ENCODE assay signal across 22 mouse cellular contexts in the genomic region with DNA sequence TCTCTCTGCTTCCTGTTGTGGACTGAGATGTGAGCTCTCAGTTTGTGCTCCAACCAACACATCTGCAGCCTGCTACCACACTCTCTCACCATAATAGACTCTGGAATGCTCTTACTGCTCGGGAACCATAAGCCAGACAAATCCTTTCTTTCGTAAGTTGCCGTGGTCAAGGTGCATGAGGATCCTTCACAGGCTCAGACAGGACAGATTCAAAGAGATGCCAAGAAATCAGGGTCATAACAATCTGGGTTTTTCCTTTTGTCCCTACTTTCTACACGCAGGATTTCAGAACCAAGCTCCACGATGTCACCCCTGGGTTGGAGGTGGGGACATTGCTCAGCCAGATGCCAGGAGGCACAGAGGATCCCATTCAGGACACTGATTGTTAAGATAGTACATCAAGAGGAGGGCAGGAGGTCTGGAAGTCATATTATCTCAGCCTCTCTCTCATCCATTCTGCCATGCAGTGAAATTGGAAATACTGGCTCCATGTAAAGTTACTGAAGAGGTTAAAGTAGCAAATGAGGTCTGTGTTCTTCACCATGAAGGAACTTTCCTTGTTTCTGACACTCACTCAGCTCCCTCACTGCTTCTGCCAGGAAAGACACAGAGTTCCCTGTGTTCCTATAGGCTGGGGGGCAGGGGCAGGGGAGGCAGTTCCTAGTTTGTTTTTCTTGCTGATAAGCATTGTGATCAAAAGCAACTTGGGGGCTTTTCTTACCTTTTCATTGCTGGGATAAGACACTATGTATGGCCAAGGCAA. TPM values are rescaled to one million over a fixed set of nuclear protein-coding genes. Genes with fewer than 3 reads are reported as not detected.
DNase-seq lines count a peak whose midpoint lies in the region; ATAC-seq and TF ChIP-seq lines count a peak whose summit lies in the region.
"Had no signal": no experiment of that assay in that cellular context is flagged by ENCODE, and none has a peak within 500 bp of the region (broad histone marks: within the 10 kb centered on the region; RNA-seq: fewer than 3 reads in every experiment).

No protein-coding gene starts in this region.

- H3K9ac ChIP-seq in lung, postnatal 0 days (replicated peaks; ENCODE audit: low read depth), result no peak overlapping the region
- no peak overlapping the region for H3K9ac ChIP-seq in midbrain, embryonic 16.5 days (ENCODE audit: low read depth, low read length)
- no peak overlapping the region for H3K9ac ChIP-seq in kidney, embryonic 14.5 days (ENCODE audit: low read depth, low read length)
- H3K9ac ChIP-seq: embryonic facial prominence, embryonic 12.5 days; forebrain, embryonic 12.5 days had no signal

- no peak overlapping the region for H3K4me2 ChIP-seq in lung, postnatal 0 days (replicated peaks; ENCODE audit: low read depth, low read length)
- H3K4me2 ChIP-seq in midbrain, embryonic 16.5 days (ENCODE audit: low read length), result no peak overlapping the region
- no peak overlapping the region for H3K4me2 ChIP-seq in kidney, embryonic 14.5 days (replicated peaks; ENCODE audit: low read depth, low read length)
- H3K4me2 ChIP-seq: embryonic facial prominence, embryonic 12.5 days; forebrain, embryonic 12.5 days had no signal

- no peaks in the 10 kb centered on the region for H3K9me3 ChIP-seq in lung, postnatal 0 days (ENCODE audit: low read length)
- H3K9me3 ChIP-seq in midbrain, embryonic 16.5 days (replicated peaks; ENCODE audit: control insufficient read depth, low read length, poor library complexity, severe bottlenecking), result no peaks in the 10 kb centered on the region
- H3K9me3 ChIP-seq in kidney, embryonic 14.5 days (ENCODE audit: control insufficient read depth, low read length), result no peaks in the 10 kb centered on the region
- H3K9me3 ChIP-seq: embryonic facial prominence, embryonic 10.5 days; embryonic facial prominence, embryonic 12.5 days; forebrain, embryonic 10.5 days; forebrain, embryonic 12.5 days had no signal

- no peaks in the 10 kb centered on the region for H3K36me3 ChIP-seq in lung, postnatal 0 days (ENCODE audit: insufficient read depth, low read length)
- H3K36me3 ChIP-seq in midbrain, embryonic 16.5 days (ENCODE audit: control insufficient read depth, insufficient read depth, low read length), result no peaks in the 10 kb centered on the region
- no peaks in the 10 kb centered on the region for H3K36me3 ChIP-seq in kidney, embryonic 14.5 days (ENCODE audit: control insufficient read depth, insufficient read depth, low read length)
- H3K36me3 ChIP-seq: embryonic facial prominence, embryonic 10.5 days; embryonic facial prominence, embryonic 12.5 days; forebrain, embryonic 10.5 days; forebrain, embryonic 12.5 days had no signal

- DNase-seq in lung, postnatal 0 days (ENCODE audit: low spot score), result peak; percentile 67
- no peak for DNase-seq in lung, adult 2 months
- DNase-seq in fat pad, adult 2 months (ENCODE audit: extremely low read depth, low read depth, low spot score), result peak; percentile 80
- DNase-seq: adrenal gland, adult 2 months; adrenal gland, postnatal 10 days; adrenal gland, postnatal 25 days; cerebellum, adult 11-12 months; cerebellum, adult 2 months; cerebellum, adult 9-10 months; cerebellum, postnatal 10 days; cerebellum, postnatal 25 days had no signal

- no peak for ATAC-seq in lung, postnatal 0 days
- ATAC-seq in midbrain, embryonic 16.5 days, result no peak
- ATAC-seq in kidney, embryonic 14.5 days (ENCODE audit: low FRiP score, low TSS enrichment), result no peak
- ATAC-seq: forebrain, embryonic 14.5 days; forebrain, embryonic 16.5 days had no signal

- no peaks in the 10 kb centered on the region for H3K27me3 ChIP-seq in lung, postnatal 0 days (replicated peaks; ENCODE audit: insufficient read depth, low read length)
- H3K27me3 ChIP-seq in midbrain, embryonic 16.5 days (ENCODE audit: control insufficient read depth, insufficient read depth, low read depth, low read length), result no peaks in the 10 kb centered on the region
- no peaks in the 10 kb centered on the region for H3K27me3 ChIP-seq in kidney, embryonic 14.5 days (ENCODE audit: control insufficient read depth, insufficient read depth, low read length)
- H3K27me3 ChIP-seq: embryonic facial prominence, embryonic 12.5 days had no signal

- H3K4me1 ChIP-seq in lung, postnatal 0 days (ENCODE audit: insufficient read depth, low read depth, low read length), result no peaks in the 10 kb centered on the region
- no peaks in the 10 kb centered on the region for H3K4me1 ChIP-seq in lung, adult 2 months (ENCODE audit: control insufficient read depth, insufficient read depth, low read length)
- H3K4me1 ChIP-seq in midbrain, embryonic 16.5 days (ENCODE audit: control insufficient read depth, insufficient read depth, low read length), result no peaks in the 10 kb centered on the region
- H3K4me1 ChIP-seq in kidney, embryonic 14.5 days (ENCODE audit: control insufficient read depth, insufficient read depth, low read length), result peaks cover 2% of the 10 kb centered on the region; the same call in 1 of the 2 replicates
- H3K4me1 ChIP-seq: embryonic facial prominence, embryonic 12.5 days had no signal

- TF ChIP-seq CTCF in lung, postnatal 0 days (IDR thresholded peaks at IDR 0.05), result no peak
- no peak for TF ChIP-seq CTCF in lung, adult 2 months (IDR thresholded peaks at IDR 0.05; ENCODE audit: insufficient read depth, low read length)

- 63% methylated on average over 5 of the region's 5 CpGs for WGBS in lung, postnatal 0 days
- 64% methylated on average over 5 of the region's 5 CpGs for WGBS in lung, adult 2 months
- WGBS in midbrain, embryonic 16.5 days, result 81% methylated on average over 5 of the region's 5 CpGs
- WGBS in kidney, embryonic 14.5 days, result 89% methylated on average over 5 of the region's 5 CpGs

- peak; percentile 64 for TF ChIP-seq EP300 in lung, postnatal 0 days (IDR thresholded peaks at IDR 0.05)

- no peak for TF ChIP-seq POLR2A in lung, adult 2 months (IDR thresholded peaks at IDR 0.05; ENCODE audit: borderline replicate concordance, extremely low read depth, low read depth, low read length)

- no peak overlapping the region for H3K4me3 ChIP-seq in lung, postnatal 0 days (ENCODE audit: low read depth, low read length)
- no peak overlapping the region for H3K4me3 ChIP-seq in lung, adult 2 months (replicated peaks; ENCODE audit: extremely low read depth, low read depth, low read length)
- H3K4me3 ChIP-seq in midbrain, embryonic 16.5 days (ENCODE audit: low read depth, low read length), result no peak overlapping the region
- H3K4me3 ChIP-seq in kidney, embryonic 14.5 days (ENCODE audit: low read length), result no peak overlapping the region
- H3K4me3 ChIP-seq: embryonic facial prominence, embryonic 10.5 days; embryonic facial prominence, embryonic 12.5 days; forebrain, embryonic 10.5 days; forebrain, embryonic 12.5 days had no signal

- H3K27ac ChIP-seq in lung, postnatal 0 days (ENCODE audit: low read length), result peak overlapping the region; percentile 51; the same call in 1 of the 2 replicates
- no peak overlapping the region for H3K27ac ChIP-seq in midbrain, embryonic 16.5 days (ENCODE audit: low read length)
- H3K27ac ChIP-seq in kidney, embryonic 14.5 days (ENCODE audit: low read depth, low read length), result no peak overlapping the region
- H3K27ac ChIP-seq: embryonic facial prominence, embryonic 10.5 days; embryonic facial prominence, embryonic 12.5 days; forebrain, embryonic 10.5 days; forebrain, embryonic 12.5 days had no signal

RNA-seq across cellular contexts. Expression of a gene that starts 7.1 kb away (rescaled TPM):
- polyA plus RNA-seq in lung, postnatal 0 days (2015; fragmentation: Nextera tagmentation; extraction: Ambion mirVana), result 779 and 1,037 TPM in 2 replicates
- polyA plus RNA-seq in lung, adult 2 months (2012; rRNA removed), result 560 and 814 TPM in 2 replicates
- polyA plus RNA-seq in midbrain, embryonic 16.5 days (2015; fragmentation: Nextera tagmentation; extraction: Ambion mirVana), result 28.2 and 37.3 TPM in 2 replicates
- 154 and 166 TPM in 2 replicates for polyA plus RNA-seq in kidney, embryonic 14.5 days (2014; fragmentation: Nextera tagmentation; extraction: Ambion mirVana)

RNA-seq across cellular contexts. Expression of a gene that starts 14.3 kb away (rescaled TPM):
- polyA plus RNA-seq in lung, postnatal 0 days (2015; fragmentation: Nextera tagmentation; extraction: Ambion mirVana), result 7.4 and 7.7 TPM in 2 replicates
- polyA plus RNA-seq in lung, adult 2 months (2012; rRNA removed), result 10.6 and 24.3 TPM in 2 replicates
- 0.69 and 0.91 TPM in 2 replicates for polyA plus RNA-seq in midbrain, embryonic 16.5 days (2015; fragmentation: Nextera tagmentation; extraction: Ambion mirVana)
- polyA plus RNA-seq in kidney, embryonic 14.5 days (2014; fragmentation: Nextera tagmentation; extraction: Ambion mirVana), result 0.84 and 1.6 TPM in 2 replicates
- polyA plus RNA-seq: embryonic facial prominence, embryonic 10.5 days; forebrain, embryonic 10.5 days; forebrain, embryonic 12.5 days had no signal

RNA-seq across cellular contexts. Expression of a gene that starts 25.5 kb away (rescaled TPM):
- not detected in 2 replicates for polyA plus RNA-seq in lung, postnatal 0 days (2015; fragmentation: Nextera tagmentation; extraction: Ambion mirVana)
- polyA plus RNA-seq in lung, adult 2 months (2012; rRNA removed), result not detected in 2 replicates
- not detected in 2 replicates for polyA plus RNA-seq in midbrain, embryonic 16.5 days (2015; fragmentation: Nextera tagmentation; extraction: Ambion mirVana)
- not detected in 2 replicates for polyA plus RNA-seq in kidney, embryonic 14.5 days (2014; fragmentation: Nextera tagmentation; extraction: Ambion mirVana)
- polyA plus RNA-seq: adrenal gland, adult 2 months; C2C12; cerebellum, adult 2 months; cortical plate, adult 2 months; embryonic facial prominence, embryonic 10.5 days; embryonic facial prominence, embryonic 12.5 days; embryonic facial prominence, embryonic 14.5 days; forebrain, embryonic 10.5 days; forebrain, embryonic 12.5 days; forebrain, embryonic 14.5 days; forebrain, embryonic 16.5 days had no signal

RNA-seq across cellular contexts. Expression of a gene that starts 36.4 kb away (rescaled TPM):
- 402 and 510 TPM in 2 replicates for polyA plus RNA-seq in lung, postnatal 0 days (2015; fragmentation: Nextera tagmentation; extraction: Ambion mirVana)
- polyA plus RNA-seq in lung, adult 2 months (2012; rRNA removed), result 227 and 261 TPM in 2 replicates
- polyA plus RNA-seq in midbrain, embryonic 16.5 days (2015; fragmentation: Nextera tagmentation; extraction: Ambion mirVana), result 9.0 and 11.1 TPM in 2 replicates
- 54.4 and 61.4 TPM in 2 replicates for polyA plus RNA-seq in kidney, embryonic 14.5 days (2014; fragmentation: Nextera tagmentation; extraction: Ambion mirVana)

RNA-seq across cellular contexts. Expression of a gene that starts 47.6 kb away (rescaled TPM):
- 1,373 and 1,710 TPM in 2 replicates for polyA plus RNA-seq in lung, postnatal 0 days (2015; fragmentation: Nextera tagmentation; extraction: Ambion mirVana)
- 1,180 and 1,190 TPM in 2 replicates for polyA plus RNA-seq in lung, adult 2 months (2012; rRNA removed)
- polyA plus RNA-seq in midbrain, embryonic 16.5 days (2015; fragmentation: Nextera tagmentation; extraction: Ambion mirVana), result 118 and 129 TPM in 2 replicates
- 1,039 and 1,151 TPM in 2 replicates for polyA plus RNA-seq in kidney, embryonic 14.5 days (2014; fragmentation: Nextera tagmentation; extraction: Ambion mirVana)
